Mouse (Mus musculus): Measurements from ENCODE around the gene Mall.
A peak's percentile ranks its signal among the peaks of the same experiment; 100 is the strongest.

Mall gene

DNA sequence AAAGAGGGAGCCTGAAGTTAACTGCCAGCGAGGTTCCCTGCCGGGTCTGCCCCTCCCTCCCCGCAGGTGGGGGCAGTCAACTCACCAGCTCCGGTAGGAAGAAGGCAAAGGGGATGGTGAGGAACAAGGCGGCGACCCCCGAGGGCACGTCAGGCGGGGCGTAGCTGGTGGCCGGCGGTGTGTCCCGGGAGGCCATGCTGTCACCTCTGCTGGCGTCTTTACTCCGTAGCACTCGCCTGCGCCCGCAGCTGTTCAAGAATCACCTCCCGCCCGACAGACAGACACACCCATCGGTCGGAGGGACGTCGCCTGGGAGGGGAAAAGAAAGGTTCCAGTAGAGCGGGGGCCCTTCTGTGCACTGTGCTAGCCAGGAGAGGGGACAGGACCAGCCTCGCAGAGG lies at the start of gene Mall:
Mall (minus strand) TSS at position 262 of the 400 bp plus-strand sequence.
- DNase-seq = no peak

DNA sequence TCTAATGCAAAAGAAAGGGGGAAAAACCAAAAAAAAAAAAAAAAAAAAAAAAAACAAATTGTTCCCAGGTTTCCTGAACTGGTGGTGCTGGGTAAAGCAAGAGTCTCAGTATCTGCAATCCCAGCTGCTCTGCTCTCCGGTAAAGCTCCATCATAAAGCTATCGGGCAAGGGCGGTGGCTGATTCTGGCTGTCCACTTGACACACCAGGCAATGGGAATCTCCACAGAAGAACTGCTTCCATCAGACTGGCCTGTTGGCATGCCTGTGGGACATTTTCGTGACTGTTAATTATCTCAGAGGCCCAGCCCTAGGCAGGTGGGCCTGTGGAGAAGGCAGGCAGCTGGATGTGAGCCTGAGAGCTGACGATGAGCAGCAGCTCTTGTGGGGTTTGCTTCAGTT lies 48.7 kb upstream of the Mall start:
- no peak for DNase-seq

DNA sequence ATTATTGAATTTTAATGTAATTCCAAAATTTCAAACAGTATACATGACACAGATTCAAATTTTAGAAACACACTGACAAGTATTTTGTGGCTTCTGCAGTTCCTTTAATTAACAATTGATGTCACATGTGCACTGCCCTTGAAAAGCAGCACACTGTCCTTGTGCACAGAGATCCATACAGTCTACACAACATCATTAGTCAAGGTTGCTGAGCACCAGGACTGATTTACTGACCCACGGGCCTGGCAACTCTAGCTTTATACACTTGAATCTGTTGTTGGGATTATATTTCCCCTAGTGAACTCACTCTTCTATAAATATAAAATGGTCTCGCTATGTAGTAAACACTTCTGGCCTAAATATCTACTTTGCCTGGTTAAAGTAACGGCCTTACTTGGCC lies 45.3 kb upstream of the Mall start:
- DNase-seq = no peak

DNA sequence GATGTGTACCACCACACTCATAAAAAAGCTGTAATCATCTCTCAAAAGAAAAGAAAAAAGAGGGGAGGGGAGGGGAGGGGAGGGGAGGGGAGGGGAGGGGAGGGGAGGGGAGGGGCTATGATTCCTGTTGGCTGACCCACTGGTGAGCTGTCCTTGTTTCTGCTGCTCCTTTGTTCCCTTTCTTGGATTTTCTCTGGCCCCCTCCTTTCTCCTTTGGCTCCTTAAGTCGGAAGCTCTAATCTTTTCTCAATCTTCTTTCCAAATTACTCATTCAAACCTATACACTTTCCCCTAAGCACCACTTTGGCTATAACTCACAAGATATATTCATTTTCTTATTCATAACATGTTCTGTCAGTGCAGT lies 44.8 kb upstream of the Mall start:
- no peak for DNase-seq

- DNase-seq = no peak
Observed at GRCm38 (mm10) chr2:127773938-127774577, 44.3 kb upstream of the Mall start.

GRCm38 (mm10) chr2:127761587-127761986 lies 31.9 kb upstream of the Mall start:
- DNase-seq = no peak

- DNase-seq = no peak
Observed at GRCm38 (mm10) chr2:127760429-127761000, 30.8 kb upstream of the Mall start.

- DNase-seq = no peak
Observed at GRCm38 (mm10) chr2:127760014-127760413, 30.3 kb upstream of the Mall start.

DNA sequence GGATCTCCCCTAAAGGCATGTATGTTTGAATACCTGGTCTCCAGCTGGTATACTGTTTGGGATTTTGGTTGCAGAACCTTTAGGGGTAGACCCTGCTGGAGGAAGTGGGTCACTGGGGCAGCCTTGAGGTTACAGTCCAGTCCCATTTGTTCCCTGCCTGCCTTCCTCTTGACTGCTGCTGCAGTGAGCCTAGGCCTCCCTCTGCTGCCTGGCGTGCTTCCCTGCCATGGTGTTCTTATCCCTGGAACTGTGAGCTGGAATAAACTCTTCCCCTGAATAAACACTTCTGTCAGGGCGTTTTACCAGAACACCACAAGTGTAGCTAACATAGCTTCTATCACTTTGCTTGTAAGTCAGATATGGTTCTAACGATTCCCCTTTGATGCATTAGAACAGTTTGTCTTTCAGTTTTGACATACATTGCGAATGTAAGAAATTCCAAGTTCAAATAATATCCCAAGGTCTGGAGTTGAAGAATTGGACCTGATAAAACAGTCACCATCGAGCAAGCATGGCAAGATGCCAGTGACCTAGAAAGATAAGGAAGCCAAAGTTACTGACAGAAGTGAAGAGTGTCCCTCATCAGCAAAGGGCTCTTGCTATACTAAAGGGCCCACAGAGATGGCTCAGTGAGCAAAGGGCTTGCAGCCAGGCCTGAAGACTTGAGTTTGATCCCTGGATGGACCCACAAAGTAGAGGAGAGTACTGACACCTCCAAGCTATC lies 29.6 kb upstream of the Mall start:
- peak; percentile 37 to 41 for DNase-seq

DNA sequence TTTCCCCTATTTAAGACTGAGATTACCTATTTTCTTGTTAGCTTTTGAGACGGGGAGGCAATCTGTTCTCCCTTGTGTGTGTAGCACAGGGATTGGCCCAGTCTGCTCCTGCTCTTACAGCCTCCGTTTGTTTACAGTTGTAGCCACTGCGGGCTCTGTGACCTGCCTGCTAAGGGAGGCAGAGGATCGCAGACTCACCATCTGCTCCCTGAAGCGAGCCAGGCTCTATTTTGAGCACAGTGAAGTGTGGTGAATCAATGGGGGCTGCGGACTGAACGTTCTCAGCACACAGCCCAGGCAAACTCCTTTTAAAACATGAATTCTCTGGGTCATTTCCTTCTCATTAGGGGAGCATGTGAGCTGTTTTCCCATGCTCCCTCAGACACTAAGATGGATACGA lies 27.4 kb upstream of the Mall start:
- DNase-seq = peak; percentile 86 to 91

DNA sequence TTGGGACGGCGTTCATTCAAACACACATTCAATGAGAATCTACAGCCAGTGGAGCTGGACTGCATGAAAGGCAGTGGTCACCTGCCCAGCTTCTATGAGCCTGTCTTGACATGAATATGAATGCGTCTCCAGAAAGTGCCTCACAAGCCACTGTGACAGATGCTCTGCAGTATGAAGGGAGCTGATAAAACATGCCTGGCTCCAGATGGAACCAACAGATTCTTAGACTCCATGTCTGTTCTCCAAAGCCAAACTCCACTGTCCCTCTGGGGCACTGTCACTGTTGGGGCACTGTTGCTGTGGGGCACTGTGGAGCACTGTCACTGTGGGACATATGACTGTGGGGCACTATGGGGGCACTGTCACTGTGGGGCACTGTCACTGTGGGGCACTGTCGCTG lies 24.4 kb upstream of the Mall start:
- DNase-seq = no peak

DNA sequence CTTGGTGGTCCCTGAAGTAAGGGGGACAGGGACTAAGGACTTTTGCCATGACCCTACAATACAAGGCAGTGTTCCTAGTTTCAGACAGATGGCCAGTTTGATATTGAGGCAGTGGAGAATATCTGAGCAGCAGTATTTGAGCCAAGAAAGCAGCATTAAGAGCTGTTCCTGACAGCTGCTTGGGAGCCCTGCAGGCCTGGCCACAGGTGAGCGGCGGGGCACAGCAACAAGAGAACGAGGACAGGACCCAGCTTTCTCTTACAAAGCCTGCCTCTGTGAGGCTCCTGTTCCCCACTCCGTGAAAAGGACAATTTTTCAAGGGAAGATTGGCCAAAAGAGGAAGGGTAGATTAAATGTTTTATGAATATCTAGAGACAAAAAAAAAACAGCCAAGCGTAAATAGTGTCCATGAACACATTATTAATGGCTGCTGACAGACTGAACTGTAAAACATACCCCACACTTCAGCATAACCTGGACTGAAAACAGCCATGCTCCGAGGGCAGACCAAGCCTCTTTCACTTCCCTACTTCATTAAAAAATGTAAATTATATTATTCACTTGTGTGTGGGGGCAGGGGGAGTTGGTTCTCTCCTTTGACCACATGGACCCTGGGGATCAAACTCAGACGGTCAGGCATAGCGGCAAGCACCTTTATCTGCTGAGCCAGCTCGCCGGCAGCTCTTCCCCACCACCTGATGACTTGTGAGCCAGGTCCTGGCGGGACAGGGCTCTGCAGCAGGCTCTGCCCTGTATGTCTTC lies 22.3 kb upstream of the Mall start:
- DNase-seq = peak; percentile 34 to 46

DNA sequence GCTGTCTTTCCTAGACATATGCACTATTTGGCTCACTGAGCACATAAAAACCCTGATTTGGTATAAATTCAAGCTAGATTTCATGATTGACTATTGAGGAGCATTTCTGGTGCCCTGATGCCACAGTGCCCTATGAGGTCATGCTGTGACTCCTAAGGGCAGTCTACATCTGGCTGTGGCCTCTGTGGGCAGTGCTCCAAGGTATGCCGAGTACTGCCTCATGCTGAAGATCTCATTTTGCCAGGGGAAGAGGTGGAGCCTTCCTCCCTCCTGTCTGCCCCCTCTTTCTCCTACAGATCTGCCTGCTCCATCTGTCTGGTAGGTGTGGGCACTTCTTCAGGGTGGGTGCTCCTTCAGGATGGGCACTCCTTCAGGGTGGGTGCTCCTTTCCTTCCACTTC lies 19.6 kb upstream of the Mall start:
- DNase-seq = no peak

DNA sequence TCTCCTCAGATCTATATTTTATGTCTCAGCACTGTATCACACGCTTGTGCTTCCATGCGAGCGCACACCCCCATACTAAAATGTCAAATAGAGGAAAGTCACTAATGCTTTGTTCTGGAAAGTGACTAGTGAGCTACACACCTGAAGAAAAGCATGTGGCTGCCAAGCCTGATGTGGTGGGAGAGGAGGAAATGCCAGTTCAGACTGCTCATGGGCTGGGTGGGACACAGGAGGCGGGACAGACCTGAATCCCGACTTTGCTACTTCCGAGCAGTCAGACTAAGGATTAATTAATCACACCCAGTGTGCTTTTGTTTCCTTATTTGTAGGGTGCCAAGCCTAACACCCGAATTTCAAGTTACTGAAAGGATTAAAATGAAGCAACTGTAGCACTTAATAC lies 18.6 kb upstream of the Mall start:
- DNase-seq = no peak

DNA sequence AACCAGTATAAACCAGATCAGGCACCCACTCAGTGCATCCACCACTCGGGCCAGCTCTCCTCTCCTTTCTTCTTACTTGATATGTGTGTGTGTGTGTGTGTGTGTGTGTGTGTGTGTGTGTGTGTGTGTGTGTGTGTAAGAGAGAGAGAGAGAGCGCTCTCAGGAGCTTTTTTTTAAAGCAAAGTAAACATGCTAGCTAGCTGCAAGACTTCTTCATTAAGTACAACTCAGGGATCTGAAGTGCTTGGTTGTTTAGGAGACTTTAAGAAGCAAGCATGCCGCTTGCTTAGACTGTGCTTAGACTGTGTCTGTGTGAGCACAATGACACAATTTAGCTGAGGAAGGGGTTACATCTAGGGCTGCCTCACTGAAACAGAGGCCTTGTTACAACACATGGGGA lies 12.9 kb upstream of the Mall start:
- no peak for DNase-seq

GRCm38 (mm10) chr2:127740756-127741519 lies 11.2 kb upstream of the Mall start:
- no peak for DNase-seq

DNA sequence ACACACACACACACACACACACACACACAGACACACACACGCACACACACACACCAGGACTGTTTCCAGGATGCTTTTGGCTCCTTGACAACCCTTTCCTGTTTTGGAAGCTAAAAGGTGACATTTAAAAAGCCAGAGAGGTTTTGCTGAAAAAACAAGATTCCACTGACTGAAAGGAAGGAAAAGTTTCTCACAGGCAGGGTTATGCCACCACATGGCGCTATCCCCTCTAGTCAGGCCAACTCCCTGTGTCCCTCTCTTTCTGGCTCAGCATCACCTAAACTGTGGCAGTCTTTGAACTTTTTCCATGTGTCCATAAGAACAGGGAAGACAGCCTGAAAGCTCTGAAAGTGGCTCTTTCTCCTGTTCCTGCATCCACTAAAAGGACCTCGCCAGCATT lies 8.2 kb upstream of the Mall start:
- DNase-seq = no peak

- DNase-seq = no peak
Observed at GRCm38 (mm10) chr2:127736631-127737209, 7.0 kb upstream of the Mall start.

DNA sequence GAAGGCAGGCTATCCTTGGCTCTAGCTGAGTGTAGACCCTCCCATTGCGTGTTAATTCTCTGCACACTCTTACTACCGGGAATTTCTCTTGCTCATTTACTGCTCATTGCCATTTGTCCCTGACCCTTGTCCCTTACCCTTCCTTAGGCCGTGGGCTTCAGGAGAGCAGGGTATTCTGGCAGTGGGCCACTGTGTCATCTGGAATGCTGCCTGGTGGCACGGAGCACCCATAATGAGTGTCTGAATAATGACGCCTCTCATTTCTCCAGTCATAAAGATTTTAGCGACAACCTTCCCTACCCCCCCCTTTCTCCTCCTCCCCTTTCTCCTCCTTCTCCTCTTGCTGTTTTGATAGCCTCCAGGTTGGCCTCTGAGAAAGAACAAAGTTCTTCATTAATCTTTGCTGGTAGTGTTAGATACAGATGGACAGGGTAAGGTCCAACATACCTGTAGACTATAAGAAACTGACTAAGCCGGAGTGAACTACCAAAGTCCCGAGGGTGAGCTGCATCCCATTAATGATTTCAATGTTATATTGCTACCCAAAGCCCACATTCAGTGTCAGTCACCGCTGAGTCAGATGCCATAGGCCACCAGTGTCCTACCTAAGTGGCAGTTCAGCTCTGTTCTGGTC lies 5.9 kb upstream of the Mall start:
- DNase-seq = no peak

DNA sequence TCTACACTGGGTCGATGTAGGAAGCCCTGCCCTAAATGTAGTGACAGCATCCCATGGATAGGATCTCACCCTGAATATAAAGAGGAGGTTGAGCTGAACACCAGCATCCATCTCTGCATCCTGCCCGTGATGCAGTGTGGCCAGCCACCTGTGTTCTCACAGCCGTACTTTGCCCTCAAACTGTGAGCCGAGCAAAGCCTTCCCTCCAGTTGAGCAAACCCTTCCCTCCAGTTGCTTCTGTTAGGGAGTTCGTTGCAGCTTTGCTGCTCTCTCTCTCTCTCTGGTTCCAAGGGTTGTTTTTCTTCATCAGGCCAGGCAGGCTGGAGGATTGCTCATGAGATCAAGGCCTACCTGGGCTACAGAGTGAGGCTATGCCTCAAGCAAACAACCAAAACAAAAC lies 5.2 kb upstream of the Mall start:
- no peak for DNase-seq

DNA sequence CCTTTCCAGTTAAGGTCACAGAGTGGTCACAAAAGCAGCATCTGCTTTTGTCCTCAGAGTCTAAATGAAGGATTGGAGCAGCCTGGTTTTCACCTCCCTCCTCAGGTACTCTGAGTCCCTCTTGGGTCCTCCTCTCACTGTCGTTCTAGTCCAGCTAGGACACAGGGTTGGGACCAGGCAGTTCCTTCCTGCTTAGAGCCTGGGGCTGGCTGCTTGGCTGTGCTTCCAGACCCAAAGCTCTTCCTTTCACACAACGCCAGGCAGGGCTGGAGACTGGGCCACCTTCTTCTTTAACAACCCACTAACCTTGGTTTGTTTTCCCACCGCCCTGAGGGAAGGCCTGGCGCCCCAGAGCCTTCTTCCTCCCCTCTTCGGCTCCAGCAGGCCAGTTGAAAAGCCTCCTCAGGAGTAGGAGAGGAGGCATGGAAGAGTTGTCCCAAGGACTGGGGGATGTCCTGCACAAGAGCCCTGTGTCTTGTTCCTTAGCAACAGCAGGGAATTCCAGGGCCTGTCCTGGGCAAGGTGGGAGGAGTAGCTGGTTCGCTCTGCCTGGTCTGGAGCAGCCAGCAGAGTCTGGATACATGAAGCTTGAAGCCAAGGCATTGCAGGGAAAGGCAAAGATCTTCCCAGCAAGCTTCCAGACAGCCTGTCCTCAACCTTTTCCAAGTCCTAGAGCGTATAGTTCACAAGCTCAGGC lies 717 bp upstream of the Mall start:
- DNase-seq = no peak
